Mouse (Mus musculus) E14TG2a.4 (cell line): Measurements from ENCODE around the gene Npr3.

ENCODE experiments used
- CTCF ChIP-seq: conservative IDR thresholded peaks from 2 replicates; pipeline ENCODE4 v1.5.1; 2014; ENCODE audit warnings: low read length
- NANOG ChIP-seq: IDR thresholded peaks from 2 replicates; pipeline ENCODE4 v1.6.1; 2014; ENCODE audit warnings: borderline replicate concordance, low read length, mixed read lengths
- POU5F1 ChIP-seq: IDR thresholded peaks from 2 replicates; pipeline ENCODE4 v1.6.1; 2014; ENCODE audit warnings: low read length, borderline replicate concordance

DNA sequence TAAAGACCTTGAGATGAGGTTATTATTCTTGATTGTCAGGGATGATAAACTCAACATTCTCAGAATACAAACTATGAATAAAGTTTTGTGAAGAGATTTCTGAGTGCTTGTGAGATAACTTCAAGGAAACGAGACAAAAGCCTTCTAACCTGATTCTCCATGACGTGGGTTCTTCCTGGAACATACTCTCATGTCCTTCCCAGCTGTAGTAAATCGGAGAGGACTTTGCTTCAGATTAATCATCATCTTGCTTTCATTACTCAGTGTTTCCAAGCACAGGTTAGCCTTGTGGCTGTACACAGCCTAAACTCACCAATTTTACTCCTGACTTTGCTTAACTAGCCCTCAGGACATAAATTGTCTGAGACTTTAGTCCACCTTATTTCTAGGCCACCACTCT, 45.1 kb upstream of the Npr3 start:
- TF ChIP-seq CTCF (no peak), POU5F1 (no peak), NANOG (no peak)
